Mouse (Mus musculus): ENCODE data around the gene Rarres2. TPM values are rescaled to one million over a fixed set of nuclear protein-coding genes. Genes with fewer than 3 reads are reported as not detected.

Gene Rarres2
- polyA plus RNA-seq, 1 experiment: 87.9 TPM

- H3K36me3 ChIP-seq (ENCODE audit: control insufficient read depth, insufficient read depth, low read length): no peaks in the 10 kb centered on the region
- H3K27ac ChIP-seq (ENCODE audit: insufficient read depth, low read depth, low read length): peak overlapping the region; percentile 63
- no peak overlapping the region for H3K4me3 ChIP-seq (ENCODE audit: insufficient read depth, low read depth, low read length)
- H3K27me3 ChIP-seq (replicated peaks; ENCODE audit: control insufficient read depth, insufficient read depth, low read length): no peaks in the 10 kb centered on the region
- 21% methylated on average over 21 of the region's 21 CpGs for WGBS
- DNase-seq: peak; percentile 89
- TF ChIP-seq CTCF (conservative IDR thresholded peaks at IDR 0.05; ENCODE audit: insufficient read depth, insufficient read length, low read depth, low read length): no peak
- peaks cover 43% of the 10 kb centered on the region for H3K4me1 ChIP-seq (ENCODE audit: control insufficient read depth, insufficient read depth, low read length)
Observed at GRCm38 (mm10) chr6:48568036-48568984, 4.3 kb downstream of the Rarres2 start.

GRCm38 (mm10) chr6:48566312-48566711 is 6.3 kb downstream of the Rarres2 start:
- H3K4me1 ChIP-seq (ENCODE audit: control insufficient read depth, insufficient read depth, low read length): peaks cover 35% of the 10 kb centered on the region
- TF ChIP-seq CTCF (conservative IDR thresholded peaks at IDR 0.05; ENCODE audit: insufficient read depth, insufficient read length, low read depth, low read length) (no peak), POLR2A (IDR thresholded peaks at IDR 0.05; ENCODE audit: low read depth, low read length) (no peak)
- H3K4me3 ChIP-seq (ENCODE audit: insufficient read depth, low read depth, low read length): no peak overlapping the region
- WGBS: 4% methylated on average over 5 of the region's 5 CpGs
- no peaks in the 10 kb centered on the region for H3K36me3 ChIP-seq (ENCODE audit: control insufficient read depth, insufficient read depth, low read length)
- H3K27ac ChIP-seq (ENCODE audit: insufficient read depth, low read depth, low read length): peak overlapping the region; percentile 67
- DNase-seq: peak; percentile 96
- no peaks in the 10 kb centered on the region for H3K27me3 ChIP-seq (replicated peaks; ENCODE audit: control insufficient read depth, insufficient read depth, low read length)

- WGBS: 53% methylated on average over 4 of the region's 4 CpGs
- no peak overlapping the region for H3K27ac ChIP-seq (ENCODE audit: insufficient read depth, low read depth, low read length)
Observed at GRCm38 (mm10) chr6:48565693-48566310, 6.8 kb downstream of the Rarres2 start.

GRCm38 (mm10) chr6:48555956-48556355 is 16.6 kb downstream of the Rarres2 start:
- no peaks in the 10 kb centered on the region for H3K36me3 ChIP-seq (ENCODE audit: control insufficient read depth, insufficient read depth, low read length)
- no peak for TF ChIP-seq POLR2A (IDR thresholded peaks at IDR 0.05; ENCODE audit: low read depth, low read length)
- TF ChIP-seq CTCF (conservative IDR thresholded peaks at IDR 0.05; ENCODE audit: insufficient read depth, insufficient read length, low read depth, low read length): no peak
- DNase-seq: no peak
- 95% methylated on average over 3 of the region's 3 CpGs for WGBS
- H3K4me1 ChIP-seq (ENCODE audit: control insufficient read depth, insufficient read depth, low read length): peaks cover 13% of the 10 kb centered on the region
- H3K27me3 ChIP-seq (replicated peaks; ENCODE audit: control insufficient read depth, insufficient read depth, low read length): no peaks in the 10 kb centered on the region
- no peak overlapping the region for H3K4me3 ChIP-seq (ENCODE audit: insufficient read depth, low read depth, low read length)
- no peak overlapping the region for H3K27ac ChIP-seq (ENCODE audit: insufficient read depth, low read depth, low read length)

More at GRCm38 (mm10) chr6:48565693-48566310, 6.8 kb downstream of the Rarres2 start:
- Histone ChIP-seq H3K4me3 (ENCODE audit: insufficient read depth, low read depth, low read length) (no peak overlapping the region), H3K4me1 (ENCODE audit: control insufficient read depth, insufficient read depth, low read length) (peaks cover 35% of the 10 kb centered on the region), H3K36me3 (ENCODE audit: control insufficient read depth, insufficient read depth, low read length) (no peaks in the 10 kb centered on the region), H3K27me3 (replicated peaks; ENCODE audit: control insufficient read depth, insufficient read depth, low read length) (no peaks in the 10 kb centered on the region)
- peak; percentile 56 for DNase-seq
- no peak for TF ChIP-seq POLR2A (IDR thresholded peaks at IDR 0.05; ENCODE audit: low read depth, low read length)
- TF ChIP-seq CTCF (conservative IDR thresholded peaks at IDR 0.05; ENCODE audit: insufficient read depth, insufficient read length, low read depth, low read length): no peak

DNA sequence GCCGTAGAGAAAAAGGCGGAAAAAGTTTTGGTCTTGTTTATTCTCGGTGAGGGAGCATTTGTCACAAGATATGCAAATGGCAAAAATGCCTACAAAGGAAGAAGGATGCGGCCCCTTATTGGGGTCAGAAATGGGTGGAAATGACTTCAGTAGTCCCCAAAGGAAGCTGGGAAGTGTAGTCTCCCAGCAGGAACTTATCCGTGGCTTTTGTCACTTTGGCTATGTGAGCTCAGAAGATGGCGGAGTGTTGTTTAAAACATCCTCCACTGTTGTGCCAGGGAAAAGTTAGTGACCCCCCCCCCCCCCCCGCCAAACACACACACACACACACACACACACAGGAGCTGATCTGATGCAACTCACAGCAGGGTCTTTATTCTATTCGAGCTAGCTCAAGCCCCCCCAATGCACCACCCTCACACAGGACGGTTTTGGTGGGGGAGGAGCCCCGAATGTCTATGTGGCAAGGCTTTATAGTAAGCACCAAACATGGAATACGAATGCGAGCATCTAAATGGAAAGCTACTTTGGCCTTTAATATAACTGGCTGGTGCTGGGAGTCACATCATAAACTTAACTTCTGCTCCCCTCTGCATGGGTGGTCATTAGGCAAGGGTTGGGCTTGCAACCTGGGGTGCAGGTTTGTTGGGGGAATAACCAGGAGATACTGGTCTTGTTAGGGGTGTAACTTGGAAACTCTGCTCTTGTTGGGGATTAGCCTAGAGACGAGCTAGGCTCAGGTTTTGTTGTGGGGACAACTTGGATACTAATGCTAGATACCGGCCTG is 17.3 kb downstream of the Rarres2 start:
- peak overlapping the region; percentile 64 for H3K4me3 ChIP-seq (ENCODE audit: insufficient read depth, low read depth, low read length)
- no peaks in the 10 kb centered on the region for H3K36me3 ChIP-seq (ENCODE audit: control insufficient read depth, insufficient read depth, low read length)
- DNase-seq: peak; percentile 88
- no peaks in the 10 kb centered on the region for H3K27me3 ChIP-seq (replicated peaks; ENCODE audit: control insufficient read depth, insufficient read depth, low read length)
- H3K4me1 ChIP-seq (ENCODE audit: control insufficient read depth, insufficient read depth, low read length): peaks cover 13% of the 10 kb centered on the region
- 22% methylated on average over 14 of the region's 14 CpGs for WGBS
- TF ChIP-seq CTCF (conservative IDR thresholded peaks at IDR 0.05; ENCODE audit: insufficient read depth, insufficient read length, low read depth, low read length) (no peak), POLR2A (IDR thresholded peaks at IDR 0.05; ENCODE audit: low read depth, low read length) (no peak)
- peak overlapping the region; percentile 95 for H3K27ac ChIP-seq (ENCODE audit: insufficient read depth, low read depth, low read length)

DNA sequence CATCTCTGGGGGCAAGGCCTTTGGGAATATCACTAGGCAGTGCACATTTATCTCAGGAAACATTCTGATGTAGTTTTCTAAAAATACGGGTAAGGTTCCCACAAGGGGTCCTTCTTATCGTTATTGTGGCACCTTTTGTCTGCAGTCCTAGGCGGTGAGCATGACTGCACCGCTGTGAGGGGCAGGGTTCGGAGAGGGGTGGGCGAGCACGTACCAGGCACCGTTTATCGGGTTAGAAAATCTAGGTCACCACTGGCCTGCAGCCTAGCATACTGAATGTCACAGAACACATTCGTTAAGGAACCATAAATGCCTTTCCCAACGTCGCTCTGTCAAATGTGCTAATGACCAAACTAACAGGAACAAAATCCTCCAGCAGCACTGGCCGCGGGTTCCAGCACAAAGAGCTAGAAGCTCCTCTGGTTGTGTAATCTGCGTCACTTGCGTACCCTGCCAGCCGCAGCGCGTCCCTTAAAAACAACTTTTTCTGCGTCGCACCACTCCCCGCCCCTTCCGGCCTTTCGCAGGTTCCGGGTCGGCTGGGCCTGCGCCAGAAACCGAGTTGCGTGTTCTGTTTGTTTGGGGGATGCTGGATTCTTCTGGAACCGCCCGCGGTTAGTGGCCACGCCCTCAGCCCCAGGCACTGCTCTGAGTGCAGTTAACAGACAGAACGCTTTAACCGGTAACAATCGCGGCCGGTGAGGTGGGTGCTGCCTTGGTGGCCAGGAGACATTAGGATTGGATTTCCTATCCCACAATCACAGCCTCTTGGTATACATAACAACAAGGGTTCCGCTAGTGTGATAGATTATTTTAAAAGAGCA is 18.1 kb downstream of the Rarres2 start, which contains the start of gene Lrrc61:
Gene Lrrc61 (plus strand): TSS at position 517 of the 824 bp plus-strand sequence.
- WGBS: under 1% methylated on average over 39 of the region's 39 CpGs
- TF ChIP-seq POLR2A (IDR thresholded peaks at IDR 0.05; ENCODE audit: low read depth, low read length) (peak; percentile 37), CTCF (conservative IDR thresholded peaks at IDR 0.05; ENCODE audit: insufficient read depth, insufficient read length, low read depth, low read length) (no peak)
- peaks cover 13% of the 10 kb centered on the region for H3K4me1 ChIP-seq (ENCODE audit: control insufficient read depth, insufficient read depth, low read length)
- peak within 1 kb of the TSS; percentile 99 for H3K27ac ChIP-seq (ENCODE audit: insufficient read depth, low read depth, low read length)
- no peaks in the 10 kb centered on the region for H3K36me3 ChIP-seq (ENCODE audit: control insufficient read depth, insufficient read depth, low read length)
- peak; percentile 99 for DNase-seq
- peak within 1 kb of the TSS; percentile 64 for H3K4me3 ChIP-seq (ENCODE audit: insufficient read depth, low read depth, low read length)
- no peaks in the 10 kb centered on the region for H3K27me3 ChIP-seq (replicated peaks; ENCODE audit: control insufficient read depth, insufficient read depth, low read length)
